Comparison of ENCODE assay signal across 8 mouse cellular contexts in genomic region chr2:71055300-71056114, GRCm38 (mm10). TPM values are rescaled to one million over a fixed set of nuclear protein-coding genes. Genes with fewer than 3 reads are reported as not detected.
DNase-seq lines count a peak whose midpoint lies in the region; ATAC-seq and TF ChIP-seq lines count a peak whose summit lies in the region.

TSS of gene Dcaf17 (plus strand) at chr2:71055328.
TSS of gene Mettl8 (minus strand) at chr2:71055583.

- H3K9me3 ChIP-seq in hindbrain, embryonic 10.5 days: no peaks in the 10 kb centered on the region
- H3K9me3 ChIP-seq in lung, postnatal 0 days (ENCODE audit: low read length): no peaks in the 10 kb centered on the region

- H3K4me1 ChIP-seq in hindbrain, embryonic 10.5 days (replicated peaks): peaks cover 16% of the 10 kb centered on the region
- no peaks in the 10 kb centered on the region for H3K4me1 ChIP-seq in lung, postnatal 0 days (ENCODE audit: insufficient read depth, low read depth, low read length)

- under 1% methylated on average over 57 of the region's 57 CpGs for WGBS in hindbrain, embryonic 10.5 days
- under 1% methylated on average over 48 of the region's 57 CpGs for WGBS in lung, postnatal 0 days

- H3K4me3 ChIP-seq in hindbrain, embryonic 10.5 days: peak within 1 kb of the TSS; percentile 76
- H3K4me3 ChIP-seq in lung, postnatal 0 days (ENCODE audit: low read depth, low read length): peak within 1 kb of the TSS; percentile 81

- H3K36me3 ChIP-seq in hindbrain, embryonic 10.5 days: peaks cover 20% of the 10 kb centered on the region
- H3K36me3 ChIP-seq in lung, postnatal 0 days (ENCODE audit: insufficient read depth, low read length): no peaks in the 10 kb centered on the region

- DNase-seq in MN1 (ENCODE audit: low spot score): peak; percentile 97
- DNase-seq in cerebellum, adult 9-10 months: peak; percentile 93
- peak; percentile 94 for DNase-seq in hindbrain, embryonic 10.5 days (ENCODE audit: low spot score)
- DNase-seq in layer of hippocampus, adult 9-11 months: peak; percentile 91
- peak; percentile 99 for DNase-seq in lung, postnatal 0 days (ENCODE audit: low spot score)
- peak; percentile 84 for DNase-seq in ovary, postnatal 14 days (ENCODE audit: low spot score)
- DNase-seq in thymus, postnatal 14 days: peak; percentile 98

- peak; percentile 64 for TF ChIP-seq CTCF in lung, postnatal 0 days (IDR thresholded peaks at IDR 0.05)

- no peaks in the 10 kb centered on the region for H3K27me3 ChIP-seq in hindbrain, embryonic 10.5 days (ENCODE audit: insufficient read depth, poor library complexity, severe bottlenecking)
- H3K27me3 ChIP-seq in lung, postnatal 0 days (replicated peaks; ENCODE audit: insufficient read depth, low read length): no peaks in the 10 kb centered on the region

- H3K4me2 ChIP-seq in lung, postnatal 0 days (replicated peaks; ENCODE audit: low read depth, low read length): peak within 1 kb of the TSS; percentile 94

- H3K27ac ChIP-seq in hindbrain, embryonic 10.5 days: peak within 1 kb of the TSS; percentile 95
- peak within 1 kb of the TSS; percentile 96 for H3K27ac ChIP-seq in lung, postnatal 0 days (ENCODE audit: low read length)

- no peak for TF ChIP-seq EP300 in lung, postnatal 0 days (IDR thresholded peaks at IDR 0.05)

- ATAC-seq in frontal cortex, adult (ENCODE audit: low TSS enrichment): peak; percentile 97
- peak; percentile 99 for ATAC-seq in lung, postnatal 0 days

- peak within 1 kb of the TSS; percentile 89 for H3K9ac ChIP-seq in lung, postnatal 0 days (replicated peaks; ENCODE audit: low read depth)

RNA-seq across cellular contexts. Expression of gene Dcaf17, which starts in this region (rescaled TPM):
- 39.1 and 44.6 TPM in 2 replicates for polyA plus RNA-seq in hindbrain, embryonic 10.5 days (2016; fragmentation: Nextera tagmentation; extraction: Ambion mirVana)
- polyA plus RNA-seq in lung, postnatal 0 days (2015; fragmentation: Nextera tagmentation; extraction: Ambion mirVana): 25.1 and 26.6 TPM in 2 replicates

RNA-seq across cellular contexts. Expression of gene Mettl8, which starts in this region (rescaled TPM):
- polyA plus RNA-seq in hindbrain, embryonic 10.5 days (2016; fragmentation: Nextera tagmentation; extraction: Ambion mirVana): 21.0 and 22.3 TPM in 2 replicates
- 8.6 and 8.7 TPM in 2 replicates for polyA plus RNA-seq in lung, postnatal 0 days (2015; fragmentation: Nextera tagmentation; extraction: Ambion mirVana)

Comparison
In these comparisons a context has a peak if more than half of its experiments do, and no peak if none do; other contexts are left out.
1. Peak in every context shown above with its lines: DNase-seq, ATAC-seq, H3K4me3 ChIP-seq and H3K27ac ChIP-seq.